Mouse (Mus musculus) thymus, postnatal 4 days (tissue): ENCODE measurements around the gene Chst2.

Experiments
- DNase-seq: peaks from one replicate; pipeline ENCODE4 v3.0.0; 2021

Chst2 gene

GRCm38 (mm10) chr9:95353829-95354391, 52.6 kb downstream of the Chst2 start:
- DNase-seq = no peak

- no peak for DNase-seq
These were observed 54.6 kb downstream of the Chst2 start for GRCm38 (mm10) chr9:95351968-95352367.

GRCm38 (mm10) chr9:95350550-95350949, 56.0 kb downstream of the Chst2 start:
- DNase-seq = no peak
